23 mouse cellular contexts compared by ENCODE assay signal in genomic region chr11:46847827-46848220, GRCm38 (mm10). TPM values are rescaled to one million over a fixed set of nuclear protein-coding genes. Genes with fewer than 3 reads are reported as not detected.
A peak's percentile ranks its signal among the peaks of the same experiment; 100 is the strongest.
DNase-seq lines count a peak whose midpoint lies in the region; ATAC-seq and TF ChIP-seq lines count a peak whose summit lies in the region.
"Had no signal": no experiment of that assay in that cellular context is flagged by ENCODE, and none has a peak within 500 bp of the region (broad histone marks: within the 10 kb centered on the region; RNA-seq: fewer than 3 reads in every experiment).

No protein-coding gene starts in this region.

- no peak overlapping the region for H3K4me2 ChIP-seq in hindbrain, postnatal 0 days (ENCODE audit: low read depth, low read length)
- no peak overlapping the region for H3K4me2 ChIP-seq in limb, embryonic 12.5 days
- H3K4me2 ChIP-seq: forebrain, embryonic 12.5 days; heart, embryonic 13.5 days; hindbrain, embryonic 15.5 days; liver, embryonic 13.5 days; midbrain, embryonic 13.5 days had no signal

- ATAC-seq in hindbrain, postnatal 0 days = peak; percentile 10; the same call in 1 of the 2 replicates
- no peak for ATAC-seq in limb, embryonic 12.5 days (ENCODE audit: insufficient number of reproducible peaks, insufficient read depth, low FRiP score, low TSS enrichment, low read depth)

- no peaks in the 10 kb centered on the region for H3K36me3 ChIP-seq in hindbrain, postnatal 0 days (ENCODE audit: insufficient read depth, low read length)
- no peaks in the 10 kb centered on the region for H3K36me3 ChIP-seq in hindbrain, embryonic 10.5 days
- no peaks in the 10 kb centered on the region for H3K36me3 ChIP-seq in limb, embryonic 12.5 days
- H3K36me3 ChIP-seq: forebrain, embryonic 12.5 days; heart, embryonic 13.5 days; hindbrain, embryonic 15.5 days; liver, embryonic 13.5 days; midbrain, embryonic 13.5 days had no signal

- no peak overlapping the region for H3K9ac ChIP-seq in hindbrain, postnatal 0 days (replicated peaks; ENCODE audit: low read length)
- H3K9ac ChIP-seq in limb, embryonic 12.5 days (replicated peaks) = no peak overlapping the region
- H3K9ac ChIP-seq: forebrain, embryonic 12.5 days; heart, embryonic 13.5 days; hindbrain, embryonic 15.5 days; liver, embryonic 13.5 days; midbrain, embryonic 13.5 days had no signal

- no peaks in the 10 kb centered on the region for H3K9me3 ChIP-seq in hindbrain, postnatal 0 days (ENCODE audit: low read length)
- H3K9me3 ChIP-seq in hindbrain, embryonic 10.5 days = no peaks in the 10 kb centered on the region
- H3K9me3 ChIP-seq in limb, embryonic 12.5 days = no peaks in the 10 kb centered on the region
- H3K9me3 ChIP-seq: forebrain, embryonic 12.5 days; heart, embryonic 13.5 days; hindbrain, embryonic 15.5 days; liver, embryonic 13.5 days; midbrain, embryonic 13.5 days had no signal

- H3K4me1 ChIP-seq in hindbrain, postnatal 0 days (ENCODE audit: insufficient read depth, low read length) = no peaks in the 10 kb centered on the region
- H3K4me1 ChIP-seq in hindbrain, embryonic 10.5 days (replicated peaks) = peaks cover 7% of the 10 kb centered on the region
- H3K4me1 ChIP-seq in limb, embryonic 12.5 days (replicated peaks) = peaks cover 23% of the 10 kb centered on the region
- H3K4me1 ChIP-seq: hindbrain, embryonic 15.5 days; liver, embryonic 13.5 days; midbrain, embryonic 13.5 days had no signal

- no peak for DNase-seq in hindbrain, postnatal 0 days (ENCODE audit: low spot score)
- DNase-seq in hindbrain, embryonic 10.5 days (ENCODE audit: low spot score) = no peak
- DNase-seq in layer of hippocampus, adult 9-11 months = peak; percentile 23
- DNase-seq in layer of hippocampus, adult 11-12 months (ENCODE audit: low spot score) = no peak
- peak; percentile 17 for DNase-seq in ZHBTc4 (ENCODE audit: low read depth, low spot score)
- DNase-seq in thymus, postnatal 10 days (ENCODE audit: low spot score in 2 of 2) = no peak
- no peak for DNase-seq in urinary bladder, postnatal 14 days (ENCODE audit: low spot score)
- DNase-seq: adrenal gland, postnatal 36 days; cerebellum, adult 9-10 months; gastrocnemius, postnatal 14 days; heart, adult 18-20 months; liver, embryonic 13.5 days; lung, adult 2 months; lung, postnatal 14 days had no signal

- H3K4me3 ChIP-seq in hindbrain, postnatal 0 days (ENCODE audit: low read length) = no peak overlapping the region
- no peak overlapping the region for H3K4me3 ChIP-seq in hindbrain, embryonic 10.5 days
- H3K4me3 ChIP-seq in limb, embryonic 12.5 days (replicated peaks) = no peak overlapping the region
- H3K4me3 ChIP-seq: forebrain, embryonic 12.5 days; heart, embryonic 13.5 days; hindbrain, embryonic 15.5 days; liver, embryonic 13.5 days; midbrain, embryonic 13.5 days had no signal

- no peak for TF ChIP-seq CTCF in hindbrain, postnatal 0 days (IDR thresholded peaks at IDR 0.05; ENCODE audit: low read depth)

- WGBS in hindbrain, postnatal 0 days = 62% methylated on average over 3 of the region's 3 CpGs
- 47% methylated on average over 3 of the region's 3 CpGs for WGBS in hindbrain, embryonic 10.5 days
- WGBS in limb, embryonic 12.5 days = 36% methylated on average over 3 of the region's 3 CpGs

- no peaks in the 10 kb centered on the region for H3K27me3 ChIP-seq in hindbrain, postnatal 0 days (ENCODE audit: insufficient read depth, low read length)
- no peaks in the 10 kb centered on the region for H3K27me3 ChIP-seq in hindbrain, embryonic 10.5 days (ENCODE audit: insufficient read depth, poor library complexity, severe bottlenecking)
- no peaks in the 10 kb centered on the region for H3K27me3 ChIP-seq in limb, embryonic 12.5 days
- H3K27me3 ChIP-seq: forebrain, embryonic 12.5 days; heart, embryonic 13.5 days; hindbrain, embryonic 15.5 days; liver, embryonic 13.5 days; midbrain, embryonic 13.5 days had no signal

- no peak overlapping the region for H3K27ac ChIP-seq in hindbrain, postnatal 0 days
- H3K27ac ChIP-seq in hindbrain, embryonic 10.5 days = no peak overlapping the region
- H3K27ac ChIP-seq in limb, embryonic 12.5 days = peak overlapping the region; percentile 47; the same call in 1 of the 2 replicates
- H3K27ac ChIP-seq: forebrain, embryonic 12.5 days; heart, embryonic 13.5 days; hindbrain, embryonic 15.5 days; liver, embryonic 13.5 days; midbrain, embryonic 13.5 days had no signal

RNA-seq across cellular contexts. Expression of gene Timd4, which starts 37.2 kb away (rescaled TPM):
- total RNA-seq in hindbrain, postnatal 0 days (2014; rRNA removed) = 0.43 TPM in 1 of 2 replicates, not detected in the other
- 0.15 TPM in 2 replicates for polyA plus RNA-seq in hindbrain, postnatal 0 days (2015; fragmentation: Nextera tagmentation; extraction: Ambion mirVana)
- 0.09 and 0.14 TPM in 2 replicates for polyA plus RNA-seq in hindbrain, embryonic 10.5 days (2016; fragmentation: Nextera tagmentation; extraction: Ambion mirVana)
- polyA plus RNA-seq in limb, embryonic 12.5 days (2016; fragmentation: Nextera tagmentation; extraction: Ambion mirVana) = 0.09 TPM in 1 of 2 replicates, not detected in the other
- total RNA-seq: layer of hippocampus, postnatal 14 days; monocyte, adult 5-6 weeks had no signal
- polyA plus RNA-seq: C2C12; embryonic facial prominence, embryonic 11.5 days had no signal

Comparison
In these comparisons a context has a peak if more than half of its experiments do, and no peak if none do; other contexts are left out.
1. DNase-seq: peak in layer of hippocampus, adult 9-11 months (single experiment) and ZHBTc4 (single experiment); none in hindbrain, postnatal 0 days (single experiment), hindbrain, embryonic 10.5 days (single experiment), layer of hippocampus, adult 11-12 months (single experiment), thymus, postnatal 10 days (0 of 2) and urinary bladder, postnatal 14 days (single experiment).